Mouse (Mus musculus): ENCODE data around the gene Aanat. TPM values are rescaled to one million over a fixed set of nuclear protein-coding genes. Genes with fewer than 3 reads are reported as not detected.
"Not testable (repeated sequence)": the region's sequence is repeated elsewhere in the genome, so short reads cannot be mapped to it uniquely, and the experiment has no call there.

Aanat gene
- total and polyA plus RNA-seq, 2 experiments: not detected

DNA sequence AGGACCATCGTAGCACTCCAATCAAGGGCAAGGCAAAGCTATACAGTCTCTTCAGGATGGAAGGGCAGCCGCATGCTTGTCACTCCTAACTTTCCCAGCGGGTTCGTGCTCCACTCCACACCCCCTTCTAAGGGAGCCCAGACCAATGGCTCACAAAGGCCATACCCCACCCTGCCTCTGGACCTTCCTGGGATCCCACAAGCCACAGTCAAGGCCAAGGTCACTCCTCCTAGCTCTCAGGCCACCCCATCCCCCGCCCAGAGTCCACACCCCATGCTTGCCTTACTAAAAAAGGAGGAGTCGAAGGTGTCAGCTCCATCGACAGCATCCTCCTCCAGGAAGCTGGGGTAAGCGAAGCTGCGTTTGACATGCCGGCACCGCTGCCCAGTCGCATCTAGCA lies 17.9 kb downstream of the Aanat start:
- Histone ChIP-seq H3K4me1 (ENCODE audit: control insufficient read depth, insufficient read depth, low read length) (no peaks in the 10 kb centered on the region), H3K9ac (ENCODE audit: low read depth, low read length) (no peak overlapping the region), H3K27me3 (ENCODE audit: control insufficient read depth, insufficient read depth, low read length) (no peaks in the 10 kb centered on the region), H3K36me3 (ENCODE audit: control insufficient read depth, insufficient read depth, low read length) (peaks cover 17% of the 10 kb centered on the region; the same call in 1 of the 2 replicates), H3K27ac (replicated peaks; ENCODE audit: insufficient read depth, low read depth, low read length) (no peak overlapping the region), H3K79me2 (ENCODE audit: control insufficient read depth, insufficient read depth, low read length) (no peaks in the 10 kb centered on the region), H3K4me3 (ENCODE audit: insufficient read depth, low read depth, low read length) (no peak overlapping the region)
- TF ChIP-seq CTCF (IDR thresholded peaks at IDR 0.05; ENCODE audit: low read depth, low read length) (no peak), POLR2A (IDR thresholded peaks at IDR 0.05; ENCODE audit: extremely low read depth, insufficient read depth, low read length) (no peak)
- 97% methylated on average over 12 of the region's 12 CpGs for WGBS
- no peak for DNase-seq (ENCODE audit: extremely low read depth, low read depth, low spot score)

DNA sequence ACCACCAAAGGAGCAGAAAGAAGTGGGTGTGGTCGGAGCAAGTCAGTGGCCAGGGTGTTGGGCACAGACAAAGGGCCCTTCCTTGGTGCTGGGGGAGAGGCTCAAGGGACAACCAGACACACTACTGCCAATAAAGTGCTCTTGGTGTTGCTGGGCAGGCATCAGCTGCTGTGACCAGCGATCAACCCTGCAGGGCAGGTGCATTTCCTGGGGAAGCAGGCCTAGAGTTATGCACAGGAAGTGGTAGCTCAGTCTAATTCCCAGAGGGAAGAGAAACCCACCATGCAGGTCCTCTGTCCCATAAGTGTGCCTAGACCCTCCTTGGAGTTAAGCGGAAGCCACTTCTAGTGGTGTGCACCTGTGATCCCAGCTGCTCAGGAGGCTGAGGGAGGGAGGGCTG lies 21.5 kb downstream of the Aanat start:
- H3K4me3 ChIP-seq (ENCODE audit: insufficient read depth, low read depth, low read length): no peak overlapping the region
- H3K9ac ChIP-seq (ENCODE audit: low read depth, low read length): no peak overlapping the region
- peaks cover 10% of the 10 kb centered on the region; the same call in 1 of the 2 replicates for H3K36me3 ChIP-seq (ENCODE audit: control insufficient read depth, insufficient read depth, low read length)
- DNase-seq (ENCODE audit: extremely low read depth, low read depth, low spot score): no peak
- no peaks in the 10 kb centered on the region for H3K27me3 ChIP-seq (ENCODE audit: control insufficient read depth, insufficient read depth, low read length)
- H3K27ac ChIP-seq (replicated peaks; ENCODE audit: insufficient read depth, low read depth, low read length): no peak overlapping the region
- TF ChIP-seq CTCF (IDR thresholded peaks at IDR 0.05; ENCODE audit: low read depth, low read length): no peak
- no peak for TF ChIP-seq POLR2A (IDR thresholded peaks at IDR 0.05; ENCODE audit: extremely low read depth, insufficient read depth, low read length)
- 0 out of 2 replicates have a peak, but pooled peaks cover 3% of the 10 kb centered on the region for H3K4me1 ChIP-seq (ENCODE audit: control insufficient read depth, insufficient read depth, low read length)
- WGBS: 91% methylated on average over 3 of the region's 3 CpGs
- 0 out of 2 replicates have a peak, but pooled peaks cover 4% of the 10 kb centered on the region for H3K79me2 ChIP-seq (ENCODE audit: control insufficient read depth, insufficient read depth, low read length)

DNA sequence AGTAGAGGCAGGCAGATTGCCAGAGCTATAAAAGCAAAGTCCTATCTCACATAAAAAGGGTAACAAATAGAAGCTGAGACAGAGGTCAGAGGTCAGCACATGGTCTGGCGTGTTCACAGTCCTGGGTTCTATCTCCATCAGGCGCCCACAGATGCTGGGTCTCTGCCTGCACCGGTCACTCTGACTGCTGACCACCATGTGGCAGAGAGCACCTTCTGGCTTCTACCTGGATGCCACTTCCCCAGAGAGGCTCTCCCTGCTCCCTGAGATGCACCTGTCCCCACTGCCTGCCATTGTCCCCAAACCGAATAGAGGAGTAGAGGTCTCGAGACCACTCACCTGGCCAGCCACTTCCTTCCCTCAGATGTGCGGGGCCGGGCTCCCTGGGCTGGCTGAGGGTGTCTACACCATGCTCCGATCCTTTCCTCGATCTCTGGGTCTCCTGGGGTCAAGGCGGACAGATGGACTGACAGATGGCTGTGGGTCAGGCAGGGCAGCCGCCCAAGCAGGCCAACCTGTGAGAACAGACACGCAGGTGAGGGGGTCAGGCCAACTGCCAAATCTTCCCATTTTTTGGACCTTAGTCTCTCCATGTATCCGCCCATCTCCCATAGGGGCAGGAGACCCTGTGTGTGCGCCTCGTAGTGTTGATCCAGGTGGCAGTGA lies 23.9 kb downstream of the Aanat start:
- TF ChIP-seq POLR2A (IDR thresholded peaks at IDR 0.05; ENCODE audit: extremely low read depth, insufficient read depth, low read length) (no peak), CTCF (IDR thresholded peaks at IDR 0.05; ENCODE audit: low read depth, low read length) (no peak)
- no peak for DNase-seq (ENCODE audit: extremely low read depth, low read depth, low spot score)
- peaks cover 4% of the 10 kb centered on the region; the same call in 1 of the 2 replicates for H3K36me3 ChIP-seq (ENCODE audit: control insufficient read depth, insufficient read depth, low read length)
- no peaks in the 10 kb centered on the region for H3K27me3 ChIP-seq (ENCODE audit: control insufficient read depth, insufficient read depth, low read length)
- H3K79me2 ChIP-seq (ENCODE audit: control insufficient read depth, insufficient read depth, low read length): peaks cover 10% of the 10 kb centered on the region; the same call in 1 of the 2 replicates
- WGBS: 69% methylated on average over 15 of the region's 15 CpGs
- no peak overlapping the region for H3K9ac ChIP-seq (ENCODE audit: low read depth, low read length)
- H3K4me1 ChIP-seq (ENCODE audit: control insufficient read depth, insufficient read depth, low read length): 0 out of 2 replicates have a peak, but pooled peaks cover 6% of the 10 kb centered on the region
- H3K27ac ChIP-seq (replicated peaks; ENCODE audit: insufficient read depth, low read depth, low read length): no peak overlapping the region
- no peak overlapping the region for H3K4me3 ChIP-seq (ENCODE audit: insufficient read depth, low read depth, low read length)

DNA sequence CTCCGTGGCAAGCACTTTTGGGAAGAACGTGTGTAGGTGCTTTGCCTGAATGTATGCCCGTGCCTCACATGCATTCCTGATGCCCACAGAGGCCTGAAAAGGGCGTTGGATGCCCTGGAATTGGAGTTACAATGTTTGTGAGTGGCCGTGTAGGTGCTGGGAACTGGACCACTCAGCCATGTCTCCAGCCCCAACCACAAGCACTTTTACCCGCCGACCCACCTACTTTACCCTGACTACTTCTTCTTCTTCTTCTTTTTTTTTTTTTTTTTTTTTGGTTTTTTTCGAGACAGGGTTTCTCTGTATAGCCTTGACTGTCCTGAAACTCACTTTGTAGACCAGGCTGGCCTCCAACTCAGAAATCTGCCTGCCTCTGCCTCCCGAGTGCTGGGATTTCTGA lies 24.9 kb downstream of the Aanat start:
- H3K27me3 ChIP-seq (ENCODE audit: control insufficient read depth, insufficient read depth, low read length); H3K36me3 ChIP-seq (ENCODE audit: control insufficient read depth, insufficient read depth, low read length); DNase-seq (ENCODE audit: extremely low read depth, low read depth, low spot score); H3K4me3 ChIP-seq (ENCODE audit: insufficient read depth, low read depth, low read length); H3K9ac ChIP-seq (ENCODE audit: low read depth, low read length); H3K27ac ChIP-seq (replicated peaks; ENCODE audit: insufficient read depth, low read depth, low read length): not testable (repeated sequence)
- WGBS: 90% methylated on average over 8 of the region's 9 CpGs
- H3K4me1 ChIP-seq (ENCODE audit: control insufficient read depth, insufficient read depth, low read length): peaks cover 12% of the 10 kb centered on the region
- peaks cover 13% of the 10 kb centered on the region; the same call in 1 of the 2 replicates for H3K79me2 ChIP-seq (ENCODE audit: control insufficient read depth, insufficient read depth, low read length)

DNA sequence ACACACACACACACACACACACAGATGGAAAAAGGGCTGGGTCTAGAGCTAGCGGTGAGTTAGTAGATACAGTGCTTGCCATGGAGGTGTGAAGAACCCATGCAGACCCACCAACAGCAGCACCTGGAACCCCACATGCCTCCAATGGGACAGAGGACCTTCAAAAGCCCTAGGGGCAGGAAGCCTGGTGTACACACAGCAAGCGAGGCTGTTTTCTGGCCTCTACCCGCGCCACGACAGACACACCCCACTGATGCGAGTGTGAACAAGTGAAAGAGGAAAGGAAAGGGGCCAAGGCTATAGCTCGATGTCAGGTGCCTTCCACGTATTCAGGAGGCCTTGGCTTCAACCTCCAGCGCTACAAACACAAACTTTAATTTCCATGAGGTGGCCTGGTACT lies 25.7 kb downstream of the Aanat start:
- 86% methylated on average over 9 of the region's 9 CpGs for WGBS
- TF ChIP-seq POLR2A (IDR thresholded peaks at IDR 0.05; ENCODE audit: extremely low read depth, insufficient read depth, low read length): no peak
- no peak for TF ChIP-seq CTCF (IDR thresholded peaks at IDR 0.05; ENCODE audit: low read depth, low read length)
- peaks cover 2% of the 10 kb centered on the region; the same call in 1 of the 2 replicates for H3K36me3 ChIP-seq (ENCODE audit: control insufficient read depth, insufficient read depth, low read length)
- no peaks in the 10 kb centered on the region for H3K27me3 ChIP-seq (ENCODE audit: control insufficient read depth, insufficient read depth, low read length)
- no peak overlapping the region for H3K27ac ChIP-seq (replicated peaks; ENCODE audit: insufficient read depth, low read depth, low read length)
- DNase-seq (ENCODE audit: extremely low read depth, low read depth, low spot score): no peak
- no peak overlapping the region for H3K4me3 ChIP-seq (ENCODE audit: insufficient read depth, low read depth, low read length)
- no peak overlapping the region for H3K9ac ChIP-seq (ENCODE audit: low read depth, low read length)
- H3K4me1 ChIP-seq (ENCODE audit: control insufficient read depth, insufficient read depth, low read length): peaks cover 18% of the 10 kb centered on the region
- H3K79me2 ChIP-seq (ENCODE audit: control insufficient read depth, insufficient read depth, low read length): peaks cover 13% of the 10 kb centered on the region; the same call in 1 of the 2 replicates

DNA sequence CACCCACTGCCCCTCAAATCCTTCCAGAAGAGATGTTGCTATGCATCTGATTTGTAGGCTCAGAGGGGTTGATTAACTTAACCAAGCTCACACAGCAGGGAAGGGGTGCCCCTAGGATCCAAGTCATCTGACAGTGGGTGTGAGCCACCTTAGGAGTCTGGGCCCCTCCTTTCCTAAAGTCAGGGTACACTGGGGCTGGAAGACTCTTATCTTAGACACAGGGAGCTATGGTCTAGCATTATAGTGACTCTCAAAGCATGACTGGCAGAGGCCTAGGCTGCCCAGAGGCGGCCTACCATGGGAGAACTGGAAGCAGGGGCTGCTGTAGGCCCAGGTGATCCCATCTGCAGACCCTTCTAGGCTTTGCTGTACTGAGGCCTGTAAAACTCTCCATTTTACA lies 26.3 kb downstream of the Aanat start:
- 100% methylated on average over 1 of the region's 1 CpGs for WGBS
- no peak overlapping the region for H3K27ac ChIP-seq (replicated peaks; ENCODE audit: insufficient read depth, low read depth, low read length)
- peaks cover 20% of the 10 kb centered on the region for H3K4me1 ChIP-seq (ENCODE audit: control insufficient read depth, insufficient read depth, low read length)
- peaks cover 2% of the 10 kb centered on the region; the same call in 1 of the 2 replicates for H3K36me3 ChIP-seq (ENCODE audit: control insufficient read depth, insufficient read depth, low read length)
- TF ChIP-seq CTCF (IDR thresholded peaks at IDR 0.05; ENCODE audit: low read depth, low read length): no peak
- TF ChIP-seq POLR2A (IDR thresholded peaks at IDR 0.05; ENCODE audit: extremely low read depth, insufficient read depth, low read length): no peak
- H3K27me3 ChIP-seq (ENCODE audit: control insufficient read depth, insufficient read depth, low read length): no peaks in the 10 kb centered on the region
- no peak for DNase-seq (ENCODE audit: extremely low read depth, low read depth, low spot score)
- H3K9ac ChIP-seq (ENCODE audit: low read depth, low read length): no peak overlapping the region
- H3K79me2 ChIP-seq (ENCODE audit: control insufficient read depth, insufficient read depth, low read length): peaks cover 13% of the 10 kb centered on the region; the same call in 1 of the 2 replicates
- H3K4me3 ChIP-seq (ENCODE audit: insufficient read depth, low read depth, low read length): no peak overlapping the region
